Mouse (Mus musculus): ENCODE results near the gene Ifit1. TPM values are rescaled to one million over a fixed set of nuclear protein-coding genes. Genes with fewer than 3 reads are reported as not detected.

Ifit1 gene
- total RNA-seq, 2 experiments from 2014 or later, result 1.8 TPM; not detected in 1

Other genes starting within 250 kb of the Ifit1 start
- gene Ch25h, start 165.7 kb upstream of the Ifit1 start, total RNA-seq (2014; fragmentation: Nextera tagmentation), result not detected in 2 replicates
- not detected in 2 replicates for gene Ch25h, start 165.7 kb upstream of the Ifit1 start, total RNA-seq (2017)
- 31.6 and 38.3 TPM in 2 replicates for gene Lipa, start 113.4 kb upstream of the Ifit1 start, total RNA-seq (2014; fragmentation: Nextera tagmentation)
- 26.1 and 28.3 TPM in 2 replicates for gene Lipa, start 113.4 kb upstream of the Ifit1 start, total RNA-seq (2017)
- gene Ifit2, start 90.2 kb upstream of the Ifit1 start, total RNA-seq (2014; fragmentation: Nextera tagmentation), result 7.1 and 7.6 TPM in 2 replicates
- 13.4 and 15.4 TPM in 2 replicates for gene Ifit2, start 90.2 kb upstream of the Ifit1 start, total RNA-seq (2017)
- gene Ifit3, start 57.3 kb upstream of the Ifit1 start, total RNA-seq (2014; fragmentation: Nextera tagmentation), result not detected in 2 replicates
- gene Ifit3, start 57.3 kb upstream of the Ifit1 start, total RNA-seq (2017), result 0.69 and 1.2 TPM in 2 replicates
- not detected in 2 replicates for gene Ifit1bl1, start 38.9 kb upstream of the Ifit1 start, total RNA-seq (2014; fragmentation: Nextera tagmentation)
- 0.46 TPM in 1 of 2 replicates, not detected in the other for gene Ifit1bl1, start 38.9 kb upstream of the Ifit1 start, total RNA-seq (2017)
- gene Ifit3b, start 32.9 kb upstream of the Ifit1 start, total RNA-seq (2014; fragmentation: Nextera tagmentation), result not detected in 2 replicates
- gene Ifit3b, start 32.9 kb upstream of the Ifit1 start, total RNA-seq (2017), result not detected in 2 replicates
- not detected in 2 replicates for gene Ifit1bl2, start 128 bp upstream of the Ifit1 start, total RNA-seq (2014; fragmentation: Nextera tagmentation)
- gene Ifit1bl2, start 128 bp upstream of the Ifit1 start, total RNA-seq (2017), result not detected in 2 replicates
- not detected in 2 replicates for gene Slc16a12, start 106.4 kb downstream of the Ifit1 start, total RNA-seq (2014; fragmentation: Nextera tagmentation)
- gene Slc16a12, start 106.4 kb downstream of the Ifit1 start, total RNA-seq (2017), result not detected in 2 replicates
- gene Pank1, start 238.6 kb downstream of the Ifit1 start, total RNA-seq (2014; fragmentation: Nextera tagmentation), result 8.8 and 28.1 TPM in 2 replicates
- 17.8 and 18.1 TPM in 2 replicates for gene Pank1, start 238.6 kb downstream of the Ifit1 start, total RNA-seq (2017)